Mouse (Mus musculus) sigmoid colon, adult 10 weeks (tissue): ENCODE data around the gene Atp2a2. TPM values are rescaled to one million over a fixed set of nuclear protein-coding genes. Genes with fewer than 3 reads are reported as not detected.

Experiments
- polyA plus RNA-seq: library from polyadenylated mRNA; stranded (reverse); fragments of 350-450 nt; fragmentation: Illumina TruSeq; extraction: RNeasy Lipid Tissue Mini Kit (QIAGEN cat#74804); gene quantifications from one replicate; pipeline ENCODE4 v1.2.3, GENCODE M21; 2014; ENCODE audit warnings: low read depth, low replicate concordance

The Atp2a2 gene
- 193 TPM for polyA plus RNA-seq

DNA sequence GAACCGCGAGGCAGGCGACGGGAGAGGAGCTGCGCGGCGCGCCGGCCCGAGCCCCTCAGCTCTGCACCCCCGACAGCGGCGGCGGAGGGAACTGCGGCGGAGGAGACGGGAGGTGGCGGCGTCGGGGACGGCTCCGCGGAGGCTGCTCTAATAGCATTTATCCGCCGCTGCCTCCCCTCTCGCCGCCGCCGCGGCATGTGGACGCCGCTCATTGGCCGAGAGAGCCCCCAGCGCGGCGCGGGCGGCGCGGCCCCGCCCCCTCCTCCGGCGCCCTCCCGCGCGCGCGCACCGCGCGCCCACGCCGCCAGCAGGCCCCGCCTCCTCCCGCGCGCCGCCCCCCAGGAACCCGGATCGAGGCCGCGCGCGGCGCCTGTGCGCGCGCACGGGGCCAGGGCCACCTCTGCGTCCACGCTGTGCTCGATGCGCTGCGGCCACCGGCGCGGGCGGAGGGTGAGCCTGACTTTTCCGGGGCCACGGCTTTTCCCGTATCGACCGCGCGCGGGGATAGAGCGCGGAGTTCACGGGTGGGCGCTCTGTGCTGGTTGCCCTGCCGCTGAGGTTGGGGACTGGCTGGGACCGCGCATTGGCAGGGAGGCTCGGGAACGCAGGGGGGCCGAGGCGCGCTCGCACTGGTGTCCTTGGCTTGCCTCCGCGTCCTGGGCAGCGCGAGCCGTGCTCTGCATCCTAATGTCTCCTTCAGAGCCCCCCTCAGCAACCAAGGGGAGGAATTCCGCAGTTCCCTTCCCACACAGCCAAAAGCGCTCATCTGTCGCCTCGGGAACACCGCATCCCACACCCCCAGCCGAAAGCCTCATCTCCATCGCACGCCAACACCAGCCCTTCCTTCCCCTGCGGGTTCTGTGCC, at the start of gene Atp2a2:
Gene Atp2a2 (minus strand): TSS at position 149 of the 865 bp plus-strand sequence.

DNA sequence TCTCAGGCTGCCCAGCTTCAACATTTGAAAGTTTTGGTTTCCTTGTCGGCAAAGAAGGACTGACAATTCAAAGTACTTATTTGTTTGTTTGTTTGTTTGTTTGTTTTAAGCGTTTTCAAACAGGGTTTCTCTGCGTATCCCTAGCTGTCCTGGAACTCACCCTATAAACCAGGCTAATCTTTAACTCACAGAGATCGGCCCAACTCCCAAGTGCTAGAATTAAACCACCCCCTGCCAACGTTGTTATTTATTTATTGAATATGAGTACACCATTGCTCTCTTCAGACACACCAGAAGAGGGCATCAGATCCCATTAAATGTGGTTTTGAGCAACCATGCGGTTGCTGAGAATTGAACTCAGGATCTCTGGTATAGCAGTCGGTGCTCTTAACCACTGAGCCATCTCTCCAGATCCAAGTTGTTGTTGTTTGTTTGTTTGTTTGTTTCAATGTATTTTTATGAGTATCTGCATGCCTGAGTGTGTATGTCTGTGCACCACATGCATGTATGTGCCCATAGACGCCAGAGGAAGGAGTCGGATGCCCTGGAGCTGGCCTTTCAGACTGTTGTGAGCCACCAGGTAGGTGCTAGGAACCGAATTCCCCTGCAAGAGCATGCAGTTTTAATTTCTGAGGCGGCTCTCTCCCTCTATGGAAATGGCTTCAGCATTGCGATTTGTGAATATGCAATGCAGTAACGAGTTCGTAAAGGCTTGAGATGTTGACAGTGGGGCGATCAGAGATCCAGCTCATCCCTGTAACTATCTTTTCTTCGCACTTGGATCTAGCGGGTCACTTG, 80.6 kb downstream of the Atp2a2 start, which contains the start of gene Anapc7:
Gene Anapc7 (plus strand): TSS at position 423 of the 798 bp plus-strand sequence.

Other genes starting within 250 kb of the Atp2a2 start
- 2.3 TPM for gene Tctn1, start 237.8 kb downstream of the Atp2a2 start, polyA plus RNA-seq
- 52.6 TPM for gene Pptc7, start 217.9 kb downstream of the Atp2a2 start, polyA plus RNA-seq
- 9.1 TPM for gene Rad9b, start 148.0 kb downstream of the Atp2a2 start, polyA plus RNA-seq
- 129 TPM for gene Vps29, start 147.9 kb downstream of the Atp2a2 start, polyA plus RNA-seq
- 21.3 TPM for gene Gpn3, start 130.3 kb downstream of the Atp2a2 start, polyA plus RNA-seq
- 3.8 TPM for gene Fam216a, start 129.9 kb downstream of the Atp2a2 start, polyA plus RNA-seq
- 230 TPM for gene Arpc3, start 110.3 kb downstream of the Atp2a2 start, polyA plus RNA-seq
- gene Anapc7, start 80.5 kb downstream of the Atp2a2 start, polyA plus RNA-seq: 6.6 TPM
- gene Ift81, start 112.3 kb upstream of the Atp2a2 start, polyA plus RNA-seq: 17.9 TPM
- 8.0 TPM for gene P2rx7, start 141.7 kb upstream of the Atp2a2 start, polyA plus RNA-seq
- gene P2rx4, start 205.3 kb upstream of the Atp2a2 start, polyA plus RNA-seq: 69.1 TPM